Mouse (Mus musculus): ENCODE data around the gene Dennd5b. TPM values are rescaled to one million over a fixed set of nuclear protein-coding genes. Genes with fewer than 3 reads are reported as not detected.
"Not testable (repeated sequence)": the region's sequence is repeated elsewhere in the genome, so short reads cannot be mapped to it uniquely, and the experiment has no call there.

Dennd5b gene
- polyA plus RNA-seq, 1 experiment from 2014 or later = 3.8 TPM

DNA sequence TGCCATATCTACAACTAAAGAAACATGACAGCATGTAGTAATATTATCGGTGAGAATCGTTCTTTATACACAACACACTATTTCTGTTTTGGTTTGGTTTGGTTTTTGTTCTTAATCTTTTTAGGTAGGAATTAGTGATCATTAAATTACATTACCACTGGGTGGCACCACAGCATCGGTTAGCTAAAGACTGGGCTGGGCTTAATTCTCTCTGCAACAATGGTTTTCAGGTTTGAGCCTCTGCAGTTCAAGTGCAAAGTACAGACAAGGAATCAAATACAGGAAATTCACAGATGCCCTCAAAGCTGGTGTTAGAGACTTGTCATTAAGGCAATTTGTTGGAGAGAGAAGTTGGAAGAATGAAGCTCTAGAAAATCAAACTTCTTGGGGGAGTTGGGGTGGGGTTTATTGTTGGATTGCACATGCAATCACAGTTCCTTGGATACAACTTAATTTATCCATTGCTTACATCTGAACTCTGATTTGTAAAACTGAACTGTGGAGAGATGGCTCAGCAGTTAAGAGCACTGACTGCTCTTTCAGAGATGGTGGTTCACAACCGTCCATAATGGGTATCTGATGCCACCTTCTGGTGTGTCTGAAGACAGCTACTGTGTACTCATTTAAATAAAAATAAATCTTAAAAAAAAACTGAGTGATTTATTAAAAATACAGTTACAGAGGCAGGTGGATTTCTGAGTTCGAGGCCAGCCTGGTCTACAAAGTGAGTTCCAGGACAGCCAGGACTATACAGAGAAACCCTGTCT, 31.0 kb upstream of the Dennd5b start:
- 24% methylated on average over 5 of the region's 5 CpGs for WGBS (ENCODE audit: insufficient replicate concordance)
- no peak overlapping the region for H3K4me2 ChIP-seq
- peaks cover 11% of the 10 kb centered on the region; the same call in 1 of the 2 replicates for H3K4me1 ChIP-seq (replicated peaks)
- H3K9me3 ChIP-seq (replicated peaks) = no peaks in the 10 kb centered on the region
- H3K4me3 ChIP-seq (replicated peaks) = no peak overlapping the region
- no peak for ATAC-seq (ENCODE audit: insufficient read depth)
- no peaks in the 10 kb centered on the region for H3K27me3 ChIP-seq
- no peaks in the 10 kb centered on the region for H3K36me3 ChIP-seq (replicated peaks)
- H3K27ac ChIP-seq (replicated peaks) = no peak overlapping the region
- no peak overlapping the region for H3K9ac ChIP-seq

DNA sequence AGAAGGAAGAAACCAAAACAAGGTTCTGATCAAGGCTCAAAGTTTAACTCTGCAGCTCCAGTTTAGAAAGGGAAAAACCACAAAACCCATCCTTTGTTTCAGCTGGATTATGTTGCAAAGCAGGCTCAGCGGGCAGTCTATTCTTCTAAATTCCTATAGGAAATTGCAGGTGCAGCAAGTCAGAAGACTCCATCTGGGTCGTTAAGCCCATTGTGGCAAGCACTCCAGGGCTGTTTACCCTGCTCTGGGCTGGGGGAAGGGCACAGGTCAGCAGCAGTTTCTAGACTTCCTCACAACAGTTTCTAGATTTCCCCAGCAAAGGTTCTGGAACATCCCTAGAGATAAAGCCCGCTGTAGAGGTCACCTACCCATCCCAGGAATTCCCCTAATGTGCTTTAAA, 29.6 kb upstream of the Dennd5b start:
- H3K9ac ChIP-seq = no peak overlapping the region
- no peak overlapping the region for H3K4me2 ChIP-seq
- no peak overlapping the region for H3K27ac ChIP-seq (replicated peaks)
- H3K9me3 ChIP-seq (replicated peaks) = no peaks in the 10 kb centered on the region
- no peaks in the 10 kb centered on the region for H3K27me3 ChIP-seq
- no peak for ATAC-seq (ENCODE audit: insufficient read depth)
- no peak overlapping the region for H3K4me3 ChIP-seq (replicated peaks)
- WGBS (ENCODE audit: insufficient replicate concordance) = 30% methylated on average over 3 of the region's 3 CpGs
- H3K4me1 ChIP-seq (replicated peaks) = peaks cover 11% of the 10 kb centered on the region; the same call in 1 of the 2 replicates
- H3K36me3 ChIP-seq (replicated peaks) = no peaks in the 10 kb centered on the region

DNA sequence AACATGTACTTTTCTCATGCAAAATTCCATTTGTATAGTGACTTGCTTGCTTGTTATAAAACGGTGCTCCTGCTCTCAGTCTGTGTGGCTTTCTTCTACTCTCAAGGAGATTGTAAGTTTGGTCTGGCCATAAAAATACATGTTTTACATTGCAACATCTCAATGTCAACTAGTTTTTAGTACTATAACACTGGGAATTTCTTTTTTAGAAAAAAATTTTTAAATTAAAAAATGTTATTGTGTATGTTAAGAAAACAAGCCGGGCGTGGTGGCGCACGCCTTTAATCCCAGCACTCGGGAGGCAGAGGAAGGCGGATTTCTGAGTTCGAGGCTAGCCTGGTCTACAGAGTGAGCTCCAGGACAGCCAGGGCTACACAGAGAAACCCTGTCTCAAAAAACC, 28.4 kb upstream of the Dennd5b start, which contains the start of gene Gm10203:
Gm10203 (plus strand) TSS at position 301 of the 400 bp plus-strand sequence.
- H3K9ac ChIP-seq; H3K9me3 ChIP-seq (replicated peaks); H3K4me3 ChIP-seq (replicated peaks); H3K4me2 ChIP-seq; H3K36me3 ChIP-seq (replicated peaks); ATAC-seq (ENCODE audit: insufficient read depth); H3K27ac ChIP-seq (replicated peaks); H3K4me1 ChIP-seq (replicated peaks); H3K27me3 ChIP-seq: not testable (repeated sequence)
- 77% methylated on average over 8 of the region's 8 CpGs for WGBS (ENCODE audit: insufficient replicate concordance)

DNA sequence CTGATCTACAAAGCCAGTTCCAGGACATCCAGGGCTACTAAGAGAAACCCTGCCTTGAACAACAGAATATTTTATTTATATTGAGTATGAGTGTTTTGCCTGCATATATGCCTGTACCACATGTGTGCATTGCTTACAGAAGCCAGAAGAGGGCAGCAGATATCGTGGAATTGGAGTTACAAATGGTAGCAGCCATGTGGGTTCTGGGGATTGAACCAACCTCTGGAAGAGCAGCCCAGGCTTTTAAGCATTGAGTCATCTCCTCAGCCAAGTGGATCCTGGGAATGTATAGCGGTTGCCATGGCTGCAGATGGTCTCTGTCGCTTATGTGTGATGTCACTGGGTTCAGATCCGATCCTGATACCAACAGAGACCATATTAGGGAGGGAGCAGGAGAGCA, 25.2 kb upstream of the Dennd5b start:
- 0 out of 2 replicates have a peak, but pooled peaks have one; percentile 21 for ATAC-seq (ENCODE audit: insufficient read depth)
- 55% methylated on average over 4 of the region's 4 CpGs for WGBS (ENCODE audit: insufficient replicate concordance)
- no peak overlapping the region for H3K4me2 ChIP-seq

DNA sequence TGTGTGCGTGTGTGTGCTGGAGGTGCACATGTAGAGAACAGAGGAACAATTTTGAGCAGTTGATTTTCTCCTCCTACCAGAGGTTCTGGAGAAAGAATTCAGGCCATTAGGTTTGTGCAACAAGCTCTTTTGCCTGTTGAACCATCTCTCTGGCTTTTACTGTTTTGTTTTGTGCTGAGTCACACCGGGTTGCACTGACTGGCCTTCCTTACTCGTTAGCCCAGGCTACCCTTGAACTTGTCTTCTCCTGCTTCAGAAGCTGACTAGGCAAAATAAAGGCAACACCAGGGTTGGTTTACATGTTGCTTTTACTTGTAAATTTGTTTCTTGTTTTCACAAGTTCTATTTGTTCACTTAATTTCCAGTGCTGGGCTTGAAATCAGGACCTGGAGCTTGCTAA, 21.6 kb upstream of the Dennd5b start:
- H3K9ac ChIP-seq = no peak overlapping the region
- no peak overlapping the region for H3K27ac ChIP-seq (replicated peaks)
- H3K9me3 ChIP-seq (replicated peaks) = no peaks in the 10 kb centered on the region
- H3K4me3 ChIP-seq (replicated peaks) = no peak overlapping the region
- no peak overlapping the region for H3K4me2 ChIP-seq
- H3K36me3 ChIP-seq (replicated peaks) = no peaks in the 10 kb centered on the region
- peaks cover 5% of the 10 kb centered on the region for H3K4me1 ChIP-seq (replicated peaks)
- ATAC-seq (ENCODE audit: insufficient read depth) = no peak
- WGBS (ENCODE audit: insufficient replicate concordance) = 61% methylated on average over 3 of the region's 3 CpGs
- H3K27me3 ChIP-seq = no peaks in the 10 kb centered on the region

More for the DNA sequence above, 25.2 kb upstream of the Dennd5b start:
- H3K27ac ChIP-seq (replicated peaks) = no peak overlapping the region
- no peak overlapping the region for H3K9ac ChIP-seq
- H3K9me3 ChIP-seq (replicated peaks) = no peaks in the 10 kb centered on the region
- no peak overlapping the region for H3K4me3 ChIP-seq (replicated peaks)
- no peaks in the 10 kb centered on the region for H3K4me1 ChIP-seq (replicated peaks)
- no peaks in the 10 kb centered on the region for H3K36me3 ChIP-seq (replicated peaks)
- H3K27me3 ChIP-seq = no peaks in the 10 kb centered on the region

DNA sequence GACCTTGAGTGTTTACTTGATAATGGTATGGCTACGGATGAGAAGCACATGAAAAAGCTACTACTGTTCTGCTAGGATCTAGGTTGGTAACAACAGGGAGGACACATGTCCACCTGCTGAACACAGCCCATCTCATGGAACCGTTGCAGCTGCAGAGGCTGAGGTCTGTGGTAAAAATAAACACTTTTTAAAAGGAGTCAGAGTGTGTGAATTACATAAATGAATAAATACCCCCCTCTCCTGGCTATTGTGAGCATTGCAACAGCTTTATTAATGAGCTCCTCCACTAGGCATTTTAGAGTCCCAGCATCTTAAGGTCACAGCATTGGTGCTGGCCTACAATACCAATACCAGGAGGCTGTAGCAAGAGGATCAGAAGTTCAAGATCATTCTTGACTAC, 18.4 kb upstream of the Dennd5b start:
- ATAC-seq (ENCODE audit: insufficient read depth) = no peak
- H3K27ac ChIP-seq (replicated peaks) = 0 out of 2 replicates have a peak overlapping the region, but pooled peaks have one; percentile 38
- 19% methylated on average over 2 of the region's 2 CpGs for whole genome bisulfite sequencing (ENCODE audit: insufficient replicate concordance)
- H3K4me2 ChIP-seq = no peak overlapping the region
- H3K36me3 ChIP-seq (replicated peaks) = no peaks in the 10 kb centered on the region
- H3K4me3 ChIP-seq (replicated peaks) = no peak overlapping the region
- H3K9ac ChIP-seq = no peak overlapping the region
- H3K4me1 ChIP-seq (replicated peaks) = peaks cover 5% of the 10 kb centered on the region
- H3K9me3 ChIP-seq (replicated peaks) = no peaks in the 10 kb centered on the region
- no peaks in the 10 kb centered on the region for H3K27me3 ChIP-seq

DNA sequence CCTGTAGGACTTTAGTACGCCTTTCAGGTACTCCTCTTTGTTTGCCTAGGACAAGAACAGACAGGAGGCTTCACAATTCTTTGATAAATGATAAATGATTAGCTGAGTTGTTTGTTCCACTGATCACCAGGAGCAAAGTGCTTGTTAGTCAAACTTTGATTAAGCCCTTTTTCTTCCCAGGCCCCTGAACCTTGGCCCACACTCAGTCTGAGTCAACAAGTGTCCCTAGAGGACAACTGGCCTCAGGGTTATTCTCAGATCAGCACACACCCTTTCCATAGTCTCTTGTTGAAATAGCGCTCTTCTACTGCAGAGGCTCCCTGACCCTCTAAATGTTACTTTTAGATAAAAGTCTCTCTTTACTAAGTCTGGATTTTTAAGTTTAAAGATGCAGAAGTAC, 17.5 kb upstream of the Dennd5b start:
- peak; percentile 71 for ATAC-seq (ENCODE audit: insufficient read depth)
- H3K36me3 ChIP-seq (replicated peaks) = no peaks in the 10 kb centered on the region
- no peaks in the 10 kb centered on the region for H3K9me3 ChIP-seq (replicated peaks)

DNA sequence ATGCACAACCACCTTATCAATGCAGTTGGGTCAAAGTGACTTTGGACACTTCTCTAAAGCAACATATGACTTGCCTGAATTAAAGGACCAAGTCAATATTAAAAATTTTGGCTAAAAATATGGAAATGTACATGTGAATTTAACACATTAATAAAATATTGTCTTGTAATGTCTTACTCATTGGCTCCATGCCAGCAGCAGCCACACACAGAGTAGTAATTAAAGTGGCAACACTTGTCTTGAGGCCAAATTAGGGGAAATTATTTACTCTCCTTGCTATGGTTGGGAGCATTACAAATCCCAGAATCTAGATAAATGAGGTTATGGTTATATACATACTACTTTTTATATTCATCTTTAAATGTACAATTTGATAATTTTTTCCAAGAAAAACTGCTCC, 15.5 kb upstream of the Dennd5b start:
- no peak overlapping the region for H3K9ac ChIP-seq
- no peaks in the 10 kb centered on the region for H3K9me3 ChIP-seq (replicated peaks)
- no peaks in the 10 kb centered on the region for H3K36me3 ChIP-seq (replicated peaks)
- no peak overlapping the region for H3K27ac ChIP-seq (replicated peaks)
- H3K4me3 ChIP-seq (replicated peaks) = no peak overlapping the region
- no peak for ATAC-seq (ENCODE audit: insufficient read depth)
- no peaks in the 10 kb centered on the region for H3K27me3 ChIP-seq
- H3K4me2 ChIP-seq = no peak overlapping the region
- H3K4me1 ChIP-seq (replicated peaks) = peaks cover 5% of the 10 kb centered on the region

More for the DNA sequence above, 17.5 kb upstream of the Dennd5b start:
- no peak overlapping the region for H3K4me2 ChIP-seq
- H3K4me3 ChIP-seq (replicated peaks) = no peak overlapping the region
- H3K27ac ChIP-seq (replicated peaks) = no peak overlapping the region
- H3K27me3 ChIP-seq = no peaks in the 10 kb centered on the region
- H3K4me1 ChIP-seq (replicated peaks) = peaks cover 5% of the 10 kb centered on the region
- H3K9ac ChIP-seq = no peak overlapping the region
- 54% methylated on average over 2 of the region's 2 CpGs for WGBS (ENCODE audit: insufficient replicate concordance)

DNA sequence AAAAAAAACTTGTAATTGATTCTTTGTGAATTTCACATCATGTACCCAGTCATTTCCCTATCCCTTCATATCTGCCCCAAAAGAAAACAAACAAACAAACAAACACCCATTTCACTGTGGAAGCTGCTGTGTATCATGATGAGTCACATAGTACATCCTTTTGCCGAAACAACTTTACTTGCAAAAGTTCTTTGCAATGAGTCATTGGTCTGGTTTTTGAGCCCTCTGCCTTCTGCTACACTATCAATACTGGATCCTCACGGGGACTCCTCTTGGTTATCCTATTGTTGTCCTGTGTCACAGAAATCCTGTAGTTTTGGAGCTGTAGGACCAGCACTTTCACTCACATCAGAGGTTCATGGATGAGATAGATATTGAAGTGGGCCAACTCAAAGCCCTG, 7.4 kb upstream of the Dennd5b start:
- 48% methylated on average over 2 of the region's 2 CpGs for WGBS (ENCODE audit: insufficient replicate concordance)
- Histone ChIP-seq H3K4me1 (replicated peaks) (no peaks in the 10 kb centered on the region), H3K27me3 (0 out of 2 replicates have a peak, but pooled peaks cover 8% of the 10 kb centered on the region), H3K36me3 (replicated peaks) (no peaks in the 10 kb centered on the region), H3K9me3 (replicated peaks) (no peaks in the 10 kb centered on the region), H3K9ac (no peak overlapping the region), H3K27ac (replicated peaks) (no peak overlapping the region), H3K4me2 (no peak overlapping the region), H3K4me3 (replicated peaks) (no peak overlapping the region)
- no peak for ATAC-seq (ENCODE audit: insufficient read depth)

DNA sequence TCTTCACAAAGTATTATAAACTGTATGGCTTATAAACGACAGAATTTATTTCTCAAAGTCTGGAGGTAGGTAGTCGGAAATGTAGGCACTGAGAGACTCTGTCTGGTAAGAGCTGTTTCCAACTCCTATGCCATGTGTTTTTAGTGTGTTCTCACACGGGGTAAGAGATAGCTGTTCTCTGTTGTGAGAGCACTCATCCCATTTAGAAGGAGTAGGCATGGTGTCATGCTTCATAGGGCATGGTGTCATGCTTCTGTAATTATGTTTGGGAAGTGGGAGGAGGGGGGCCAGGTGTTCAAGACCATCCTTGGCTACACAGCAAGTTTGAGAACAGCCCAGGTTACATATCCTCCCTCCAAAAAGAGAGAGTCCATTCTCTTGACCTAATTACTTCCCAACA, 6.1 kb upstream of the Dennd5b start:
- Histone ChIP-seq H3K9me3 (replicated peaks) (no peaks in the 10 kb centered on the region), H3K27me3 (peaks cover 17% of the 10 kb centered on the region), H3K36me3 (replicated peaks) (no peaks in the 10 kb centered on the region), H3K4me1 (replicated peaks) (no peaks in the 10 kb centered on the region), H3K9ac (no peak overlapping the region), H3K27ac (replicated peaks) (no peak overlapping the region), H3K4me3 (replicated peaks) (no peak overlapping the region), H3K4me2 (no peak overlapping the region)
- WGBS (ENCODE audit: insufficient replicate concordance) = 52% methylated on average over 3 of the region's 3 CpGs
- ATAC-seq (ENCODE audit: insufficient read depth) = no peak

DNA sequence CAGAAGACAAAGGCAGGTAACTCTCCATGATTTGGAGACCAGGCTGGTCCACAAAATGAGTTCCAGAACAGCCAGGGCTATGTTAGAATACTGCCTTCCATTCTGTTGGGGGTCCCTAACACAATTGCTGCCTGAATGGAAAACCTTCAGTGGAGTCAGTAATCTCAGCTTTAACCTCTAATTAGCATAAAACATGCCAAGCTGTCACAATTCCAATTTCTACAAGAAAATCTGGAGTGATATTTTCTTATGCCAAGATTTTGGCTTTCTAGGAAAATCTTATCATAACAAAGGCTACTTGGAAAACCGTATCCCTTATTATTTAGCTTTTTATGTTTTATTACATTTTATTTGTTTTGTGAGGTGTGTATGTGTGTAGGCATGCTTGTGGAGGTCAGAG, 2.0 kb upstream of the Dennd5b start:
- peaks cover 52% of the 10 kb centered on the region for H3K27me3 ChIP-seq
- H3K9me3 ChIP-seq (replicated peaks) = no peaks in the 10 kb centered on the region
- no peak overlapping the region for H3K9ac ChIP-seq
- WGBS (ENCODE audit: insufficient replicate concordance) = 73% methylated on average over 1 of the region's 1 CpGs
- no peak overlapping the region for H3K4me2 ChIP-seq
- no peak overlapping the region for H3K4me3 ChIP-seq (replicated peaks)
- H3K27ac ChIP-seq (replicated peaks) = no peak overlapping the region
- no peak for ATAC-seq (ENCODE audit: insufficient read depth)
- H3K36me3 ChIP-seq (replicated peaks) = no peaks in the 10 kb centered on the region
- H3K4me1 ChIP-seq (replicated peaks) = no peaks in the 10 kb centered on the region

DNA sequence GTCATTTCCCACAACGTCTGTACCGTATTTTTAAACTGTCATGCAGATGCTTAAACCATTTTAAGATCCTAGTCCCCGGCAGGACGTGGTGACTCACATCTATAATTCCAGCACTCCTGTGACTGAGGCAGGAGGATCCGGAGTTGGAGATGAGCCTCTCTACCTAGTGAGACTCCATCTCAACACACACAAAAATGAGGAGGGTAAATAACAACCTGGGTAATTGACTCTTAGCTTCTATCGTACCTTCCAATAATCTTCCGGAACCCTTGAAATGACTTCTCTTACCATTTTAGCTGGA, 413 bp upstream of the Dennd5b start:
- peaks cover 52% of the 10 kb centered on the region for H3K27me3 ChIP-seq
- H3K4me2 ChIP-seq = peak overlapping the region; percentile 63
- H3K27ac ChIP-seq (replicated peaks) = no peak overlapping the region
- 11% methylated on average over 7 of the region's 7 CpGs for WGBS (ENCODE audit: insufficient replicate concordance)
- H3K36me3 ChIP-seq (replicated peaks) = no peaks in the 10 kb centered on the region
- H3K4me3 ChIP-seq (replicated peaks) = peak overlapping the region; percentile 62
- ATAC-seq (ENCODE audit: insufficient read depth) = no peak
- H3K4me1 ChIP-seq (replicated peaks) = no peaks in the 10 kb centered on the region
- no peaks in the 10 kb centered on the region for H3K9me3 ChIP-seq (replicated peaks)
- H3K9ac ChIP-seq = no peak overlapping the region
